Mouse (Mus musculus): ENCODE measurements around the gene Tmpo. TPM values are rescaled to one million over a fixed set of nuclear protein-coding genes. Genes with fewer than 3 reads are reported as not detected.

The Tmpo gene
- polyA plus RNA-seq, 1 experiment, result 10.0 TPM

DNA sequence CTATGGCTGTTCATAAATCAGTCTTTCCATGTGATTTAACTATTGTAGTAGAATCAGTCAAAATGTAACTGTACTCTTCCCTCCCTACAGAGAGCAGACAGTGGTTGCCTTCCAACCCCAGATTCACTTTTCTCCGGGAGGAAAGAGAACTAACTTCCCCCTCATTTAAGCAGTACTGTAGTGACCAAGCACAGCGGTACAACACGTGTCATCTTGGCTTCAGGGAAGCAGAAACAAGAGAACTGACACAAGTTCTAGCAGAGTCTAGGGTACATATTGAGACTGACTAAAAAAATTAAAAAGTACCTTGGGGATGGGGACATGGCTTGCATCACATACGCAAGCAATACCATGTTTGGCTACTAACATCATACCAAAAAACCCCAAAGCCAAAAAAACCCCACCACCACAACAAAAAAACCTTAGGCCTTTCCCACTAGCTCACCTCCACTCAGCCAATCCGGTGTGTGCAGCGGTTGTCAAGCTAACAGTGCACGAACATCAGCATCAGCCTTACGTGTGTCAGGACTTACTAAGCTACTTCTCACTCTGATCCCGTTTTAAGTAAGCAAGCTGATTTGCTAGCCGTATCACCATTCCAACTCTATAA, 27.1 kb downstream of the Tmpo start:
- H3K4me3 ChIP-seq (ENCODE audit: insufficient read depth, low read depth, low read length), result no peak overlapping the region
- no peak overlapping the region for H3K27ac ChIP-seq (replicated peaks; ENCODE audit: low read depth, low read length)
- peaks cover 8% of the 10 kb centered on the region; the same call in 1 of the 2 replicates for H3K4me1 ChIP-seq (ENCODE audit: control insufficient read depth, insufficient read depth, insufficient read length, low read length)

DNA sequence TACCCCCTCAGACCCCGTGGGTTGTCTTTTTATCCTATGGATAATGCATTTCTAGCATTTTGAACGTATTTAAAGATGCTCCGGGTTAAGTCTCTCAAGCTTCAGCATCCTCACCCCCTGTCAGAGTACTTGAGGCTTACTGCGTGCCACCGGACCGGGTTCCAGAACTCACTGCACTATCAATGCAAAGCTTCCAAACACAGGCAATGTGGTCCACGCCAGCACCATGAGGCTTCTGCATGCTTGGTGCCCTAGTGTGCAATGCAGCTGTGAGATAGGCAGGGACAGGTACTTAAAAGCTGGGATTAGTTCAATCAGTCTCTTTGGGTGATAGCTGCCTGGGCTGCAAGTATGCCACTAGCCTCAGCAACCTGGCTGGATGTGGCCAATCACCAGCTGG, 35.7 kb downstream of the Tmpo start:
- no peak overlapping the region for H3K27ac ChIP-seq (replicated peaks; ENCODE audit: low read depth, low read length)
- H3K4me3 ChIP-seq (ENCODE audit: insufficient read depth, low read depth, low read length), result no peak overlapping the region
- H3K4me1 ChIP-seq (ENCODE audit: control insufficient read depth, insufficient read depth, insufficient read length, low read length), result no peaks in the 10 kb centered on the region

- Histone ChIP-seq H3K4me1 (ENCODE audit: control insufficient read depth, insufficient read depth, insufficient read length, low read length) (no peaks in the 10 kb centered on the region), H3K4me3 (ENCODE audit: insufficient read depth, low read depth, low read length) (no peak overlapping the region), H3K27ac (replicated peaks; ENCODE audit: low read depth, low read length) (no peak overlapping the region)
Observed at GRCm38 (mm10) chr10:91143313-91144230, 37.5 kb downstream of the Tmpo start.

DNA sequence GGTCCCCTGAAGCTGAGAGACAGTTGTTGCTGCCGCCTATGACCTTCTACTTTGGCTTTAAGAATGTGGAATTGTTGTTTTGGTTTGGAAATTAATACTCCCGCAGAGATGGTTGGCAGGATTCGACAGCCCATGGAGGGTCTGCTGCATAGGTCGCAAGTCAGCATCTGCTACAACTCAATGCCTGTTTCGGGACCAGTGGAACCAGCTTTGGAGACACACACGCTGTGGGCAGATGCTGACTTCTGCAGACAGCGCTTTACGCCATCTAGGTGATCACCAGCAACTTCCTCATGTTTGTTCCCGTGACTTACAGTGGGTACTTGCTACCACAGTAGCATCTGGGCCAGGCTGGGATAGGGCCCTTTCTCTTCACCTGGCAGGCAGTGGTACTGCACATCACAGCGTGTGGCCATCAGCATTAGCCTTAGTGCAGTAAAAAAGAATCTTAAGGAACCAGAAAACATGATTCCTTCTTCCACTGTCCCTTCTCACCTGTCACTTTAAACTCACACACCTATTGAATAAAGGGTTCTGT, 38.4 kb downstream of the Tmpo start:
- Histone ChIP-seq H3K27ac (replicated peaks; ENCODE audit: low read depth, low read length) (no peak overlapping the region), H3K4me1 (ENCODE audit: control insufficient read depth, insufficient read depth, insufficient read length, low read length) (peaks cover 1% of the 10 kb centered on the region; the same call in 1 of the 2 replicates), H3K4me3 (ENCODE audit: insufficient read depth, low read depth, low read length) (no peak overlapping the region)

DNA sequence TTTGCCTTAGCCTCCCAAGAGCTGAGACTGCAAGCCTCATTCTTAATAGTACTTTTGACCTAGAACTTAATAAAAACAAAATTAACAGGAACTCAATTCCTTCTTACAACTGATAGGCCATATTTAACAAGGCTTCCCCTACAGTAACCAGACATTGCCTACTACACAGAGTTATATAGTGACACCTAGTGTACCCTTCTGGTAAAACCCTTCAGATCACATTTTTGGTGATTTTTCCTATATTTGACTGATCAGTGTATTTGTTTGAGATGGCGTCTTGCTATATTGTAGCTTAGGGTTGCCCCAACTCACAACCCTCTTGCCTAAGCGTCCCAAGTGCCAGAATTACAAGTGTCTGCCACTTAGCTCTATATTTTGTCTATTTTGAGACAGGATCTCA, 39.6 kb downstream of the Tmpo start:
- Histone ChIP-seq H3K4me1 (ENCODE audit: control insufficient read depth, insufficient read depth, insufficient read length, low read length) (peaks cover 2% of the 10 kb centered on the region; the same call in 1 of the 2 replicates), H3K4me3 (ENCODE audit: insufficient read depth, low read depth, low read length) (no peak overlapping the region), H3K27ac (replicated peaks; ENCODE audit: low read depth, low read length) (no peak overlapping the region)

- Histone ChIP-seq H3K4me1 (ENCODE audit: control insufficient read depth, insufficient read depth, insufficient read length, low read length) (peaks cover 2% of the 10 kb centered on the region; the same call in 1 of the 2 replicates), H3K27ac (replicated peaks; ENCODE audit: low read depth, low read length) (no peak overlapping the region), H3K4me3 (ENCODE audit: insufficient read depth, low read depth, low read length) (no peak overlapping the region)
Observed at GRCm38 (mm10) chr10:91139148-91139766, 41.9 kb downstream of the Tmpo start.

DNA sequence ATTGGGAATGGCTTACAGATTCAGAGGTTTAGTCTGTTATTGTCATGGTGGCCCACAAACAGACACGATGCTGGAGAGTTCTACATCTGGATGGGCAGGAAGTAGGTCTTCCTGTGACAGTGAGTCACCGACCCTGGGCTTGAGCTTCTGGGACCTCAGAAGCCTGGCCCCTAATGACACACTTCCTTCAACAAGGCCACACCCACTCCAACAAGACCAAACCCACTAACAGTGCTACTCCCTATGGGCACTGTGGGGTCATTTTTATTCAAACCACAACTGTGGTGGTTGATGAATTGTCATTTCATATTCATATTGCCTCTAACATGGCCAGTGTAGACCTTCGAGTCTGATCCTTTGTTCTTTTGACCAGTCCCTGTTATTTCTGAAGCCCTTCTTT, 42.8 kb downstream of the Tmpo start:
- Histone ChIP-seq H3K4me1 (ENCODE audit: control insufficient read depth, insufficient read depth, insufficient read length, low read length) (peaks cover 2% of the 10 kb centered on the region; the same call in 1 of the 2 replicates), H3K27ac (replicated peaks; ENCODE audit: low read depth, low read length) (no peak overlapping the region), H3K4me3 (ENCODE audit: insufficient read depth, low read depth, low read length) (no peak overlapping the region)

DNA sequence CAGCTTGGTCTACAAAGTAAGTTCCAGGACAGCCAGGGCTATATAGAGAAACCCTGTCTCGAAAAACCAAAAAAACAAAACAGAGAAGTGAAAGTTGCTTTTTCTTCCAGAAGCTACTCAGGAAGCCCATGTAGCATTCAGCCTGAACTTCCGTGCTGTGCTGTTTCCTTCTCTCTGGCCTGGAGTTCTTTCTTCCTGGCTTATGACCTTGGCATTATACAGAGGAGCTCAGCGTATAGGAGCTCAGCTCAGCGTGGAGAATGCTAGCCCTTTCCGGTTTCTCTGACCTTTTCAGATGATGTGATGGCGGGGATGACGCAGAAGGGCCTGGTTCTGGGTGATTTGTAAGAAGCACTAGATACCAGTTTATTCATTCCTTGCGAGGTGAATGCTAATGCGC, 43.7 kb downstream of the Tmpo start:
- Histone ChIP-seq H3K27ac (replicated peaks; ENCODE audit: low read depth, low read length) (peak overlapping the region; percentile 66), H3K4me3 (ENCODE audit: insufficient read depth, low read depth, low read length) (no peak overlapping the region), H3K4me1 (ENCODE audit: control insufficient read depth, insufficient read depth, insufficient read length, low read length) (peaks cover 2% of the 10 kb centered on the region; the same call in 1 of the 2 replicates)

- H3K4me3 ChIP-seq (ENCODE audit: insufficient read depth, low read depth, low read length), result no peak overlapping the region
- H3K27ac ChIP-seq (replicated peaks; ENCODE audit: low read depth, low read length), result no peak overlapping the region
- H3K4me1 ChIP-seq (ENCODE audit: control insufficient read depth, insufficient read depth, insufficient read length, low read length), result peaks cover 2% of the 10 kb centered on the region; the same call in 1 of the 2 replicates
Observed at GRCm38 (mm10) chr10:91135302-91135972, 45.7 kb downstream of the Tmpo start.

DNA sequence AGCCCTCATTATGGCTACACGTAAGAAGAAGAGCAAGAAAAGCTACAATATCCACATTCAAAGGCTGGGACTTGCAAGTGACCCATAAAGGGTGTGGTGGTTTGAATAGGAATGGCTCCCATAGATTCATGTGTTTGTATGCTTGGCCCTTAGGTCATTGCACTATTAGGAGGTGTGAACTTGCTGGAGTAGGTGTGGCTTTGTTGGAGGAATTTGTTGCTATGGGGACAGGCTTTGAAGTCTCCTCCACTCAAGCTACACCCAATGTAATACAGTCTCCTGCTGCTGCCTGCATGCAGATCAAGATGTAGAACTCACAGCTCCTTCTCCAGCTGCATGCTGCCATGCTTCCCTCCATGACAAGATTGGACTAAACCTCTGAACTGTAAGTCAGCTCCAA, 49.5 kb downstream of the Tmpo start:
- Histone ChIP-seq H3K27ac (replicated peaks; ENCODE audit: low read depth, low read length) (no peak overlapping the region), H3K4me3 (ENCODE audit: insufficient read depth, low read depth, low read length) (no peak overlapping the region), H3K4me1 (ENCODE audit: control insufficient read depth, insufficient read depth, insufficient read length, low read length) (no peaks in the 10 kb centered on the region)

- no peak overlapping the region for H3K4me3 ChIP-seq (ENCODE audit: insufficient read depth, low read depth, low read length)
- H3K27ac ChIP-seq (replicated peaks; ENCODE audit: low read depth, low read length), result no peak overlapping the region
- no peaks in the 10 kb centered on the region for H3K4me1 ChIP-seq (ENCODE audit: control insufficient read depth, insufficient read depth, insufficient read length, low read length)
Observed at GRCm38 (mm10) chr10:91130792-91131191, 50.3 kb downstream of the Tmpo start.

- Histone ChIP-seq H3K4me3 (ENCODE audit: insufficient read depth, low read depth, low read length) (no peak overlapping the region), H3K4me1 (ENCODE audit: control insufficient read depth, insufficient read depth, insufficient read length, low read length) (peaks cover 2% of the 10 kb centered on the region; the same call in 1 of the 2 replicates), H3K27ac (replicated peaks; ENCODE audit: low read depth, low read length) (no peak overlapping the region)
Observed at GRCm38 (mm10) chr10:91128551-91129160, 52.5 kb downstream of the Tmpo start.

DNA sequence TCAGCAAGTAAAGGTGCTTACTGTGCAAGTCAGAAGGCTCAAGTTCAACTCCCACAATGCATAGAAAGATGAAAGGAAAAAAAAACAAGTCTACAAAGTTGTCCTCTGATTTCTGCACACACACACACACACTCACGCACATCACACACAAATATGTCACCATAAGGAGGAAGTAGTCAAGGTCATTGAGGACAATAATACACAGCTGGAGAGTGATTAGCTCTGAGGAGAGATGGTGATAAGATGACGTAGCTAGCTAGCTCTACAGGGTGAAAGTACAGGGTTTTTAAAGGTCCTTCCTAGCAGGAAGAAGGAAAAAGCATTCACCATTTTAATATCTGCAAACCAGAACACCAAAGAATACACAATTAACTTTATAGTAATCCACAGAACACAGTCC, 53.7 kb downstream of the Tmpo start:
- Histone ChIP-seq H3K4me1 (ENCODE audit: control insufficient read depth, insufficient read depth, insufficient read length, low read length) (peaks cover 2% of the 10 kb centered on the region; the same call in 1 of the 2 replicates), H3K27ac (replicated peaks; ENCODE audit: low read depth, low read length) (0 out of 2 replicates have a peak overlapping the region, but pooled peaks have one; percentile 28), H3K4me3 (ENCODE audit: insufficient read depth, low read depth, low read length) (no peak overlapping the region)

DNA sequence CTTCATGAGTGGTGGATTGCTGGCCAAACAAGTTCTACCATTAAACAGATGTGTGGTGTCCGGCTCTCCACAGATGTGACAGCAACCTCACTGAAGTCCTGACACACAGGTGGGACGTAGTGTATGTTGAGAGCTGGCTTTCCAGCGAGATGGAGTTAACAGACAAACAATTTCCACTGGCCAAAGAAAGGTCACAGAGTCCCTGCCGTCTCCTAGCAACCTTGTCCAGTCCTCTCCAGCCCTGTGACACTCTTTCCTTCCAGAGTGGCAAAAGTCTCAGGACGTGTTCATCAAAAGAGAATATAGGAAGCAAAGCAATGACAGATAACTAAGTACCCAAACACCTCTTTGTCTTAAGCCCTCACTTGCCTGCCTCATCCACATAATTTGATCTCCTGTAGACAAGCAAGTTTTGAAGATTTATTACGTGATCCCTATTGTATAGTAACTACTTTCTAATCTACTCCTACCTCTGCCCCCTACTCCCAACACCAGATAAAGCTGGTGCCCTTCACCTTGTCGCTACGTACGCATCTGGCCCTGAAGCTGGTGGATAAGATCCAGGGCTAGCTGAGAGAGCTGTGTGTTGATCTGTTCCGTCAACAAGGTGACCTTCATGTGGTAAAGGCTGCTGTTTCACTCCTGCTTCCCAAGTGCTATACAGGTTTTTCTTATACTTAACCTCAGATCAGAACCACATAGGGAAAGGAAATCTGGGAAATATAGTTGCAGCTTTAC, 54.3 kb downstream of the Tmpo start:
- Histone ChIP-seq H3K27ac (replicated peaks; ENCODE audit: low read depth, low read length) (peak overlapping the region; percentile 28; the same call in 1 of the 2 replicates), H3K4me3 (ENCODE audit: insufficient read depth, low read depth, low read length) (no peak overlapping the region), H3K4me1 (ENCODE audit: control insufficient read depth, insufficient read depth, insufficient read length, low read length) (peaks cover 2% of the 10 kb centered on the region; the same call in 1 of the 2 replicates)
